Mouse (Mus musculus): ENCODE measurements around the gene Psmf1. TPM values are rescaled to one million over a fixed set of nuclear protein-coding genes. Genes with fewer than 3 reads are reported as not detected.

Gene Psmf1
- polyA plus RNA-seq, 1 experiment from 2014 or later: 61.1 TPM

DNA sequence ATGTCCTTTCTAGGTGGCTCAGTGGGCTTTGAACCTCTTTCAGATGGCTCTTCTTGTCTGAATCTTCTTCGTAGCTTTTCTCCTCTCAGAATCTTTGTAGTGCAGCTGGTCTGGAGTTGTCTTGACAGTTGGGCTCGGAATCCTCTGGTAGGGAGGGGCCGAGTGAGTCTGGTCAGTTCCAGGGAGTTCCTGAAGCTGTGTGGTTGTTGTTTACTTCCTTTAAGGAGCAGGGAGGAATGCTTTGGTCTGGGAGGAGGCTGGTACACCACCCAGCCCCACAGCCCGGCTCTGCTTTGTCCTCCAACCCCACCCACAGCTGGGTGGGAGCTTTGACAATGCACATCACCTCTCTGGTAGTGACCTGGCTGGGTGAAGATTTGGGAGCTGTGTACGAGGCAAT lies 7.3 kb upstream of the Psmf1 start:
- no peak overlapping the region for H3K4me3 ChIP-seq
- WGBS: 73% methylated on average over 5 of the region's 5 CpGs
- H3K36me3 ChIP-seq: no peaks in the 10 kb centered on the region
- H3K4me1 ChIP-seq (replicated peaks): 0 out of 2 replicates have a peak, but pooled peaks cover 9% of the 10 kb centered on the region
- no peak overlapping the region for H3K4me2 ChIP-seq
- H3K9me3 ChIP-seq: no peaks in the 10 kb centered on the region
- H3K9ac ChIP-seq: no peak overlapping the region
- no peaks in the 10 kb centered on the region for H3K27me3 ChIP-seq
- no peak for ATAC-seq (ENCODE audit: low FRiP score, low read depth)
- no peak overlapping the region for H3K27ac ChIP-seq (replicated peaks)

DNA sequence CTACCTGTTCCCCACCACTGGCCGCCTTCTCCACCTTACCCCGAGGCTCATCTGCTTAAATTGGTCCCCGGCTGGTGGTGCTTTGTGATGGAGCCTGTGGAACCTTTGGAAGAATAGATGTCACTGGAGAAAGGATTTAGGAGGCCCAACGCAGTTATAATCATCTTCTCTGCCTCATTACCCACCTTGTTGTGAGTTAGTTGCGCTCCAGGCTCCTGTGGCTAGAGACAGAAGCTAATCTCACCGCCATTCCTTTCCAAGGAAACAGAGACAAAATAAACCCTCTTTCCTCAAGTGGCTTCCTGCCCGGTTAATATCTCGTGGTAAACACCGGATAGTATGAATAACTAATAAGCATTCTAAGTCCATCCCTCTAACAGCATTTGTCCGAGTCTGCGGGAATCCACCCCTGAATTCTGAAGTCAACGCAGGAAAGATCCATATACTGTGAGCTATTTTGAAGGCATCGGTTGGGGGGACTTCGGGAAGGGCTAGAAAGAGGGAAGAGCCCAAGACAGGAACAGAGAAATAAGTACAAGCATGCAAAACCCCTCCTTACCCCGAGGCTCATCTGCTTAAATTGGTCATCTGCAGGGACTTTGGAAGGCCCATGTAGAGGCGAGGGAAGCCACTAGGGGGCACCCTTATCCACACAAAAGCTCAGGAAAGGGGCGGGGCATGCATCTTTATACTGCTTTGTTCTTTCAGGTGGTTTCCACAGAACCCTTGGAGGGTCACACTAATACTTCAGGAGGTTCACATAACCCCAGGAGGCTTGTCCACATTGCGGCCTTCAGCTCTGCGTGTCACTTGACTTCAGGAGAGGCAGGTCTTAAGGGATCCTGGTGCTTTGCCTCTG lies 4.1 kb upstream of the Psmf1 start:
- Histone ChIP-seq H3K4me2 (peak overlapping the region; percentile 28), H3K27ac (replicated peaks) (peak overlapping the region; percentile 71), H3K4me1 (replicated peaks) (0 out of 2 replicates have a peak, but pooled peaks cover 9% of the 10 kb centered on the region), H3K36me3 (no peaks in the 10 kb centered on the region), H3K4me3 (0 out of 2 replicates have a peak overlapping the region, but pooled peaks have one; percentile 2), H3K9ac (no peak overlapping the region; the same call in 1 of the 2 replicates), H3K27me3 (no peaks in the 10 kb centered on the region), H3K9me3 (no peaks in the 10 kb centered on the region)
- peak; percentile 87 for ATAC-seq (ENCODE audit: low FRiP score, low read depth)
- 26% methylated on average over 19 of the region's 19 CpGs for WGBS

GRCm38 (mm10) chr2:151742850-151743679 lies 921 bp downstream of the Psmf1 start:
- peaks cover 29% of the 10 kb centered on the region for H3K4me1 ChIP-seq (replicated peaks)
- no peak overlapping the region for H3K4me2 ChIP-seq
- H3K36me3 ChIP-seq: no peaks in the 10 kb centered on the region
- no peaks in the 10 kb centered on the region for H3K27me3 ChIP-seq
- H3K9me3 ChIP-seq: no peaks in the 10 kb centered on the region
- H3K27ac ChIP-seq (replicated peaks): no peak overlapping the region
- ATAC-seq (ENCODE audit: low FRiP score, low read depth): no peak
- no peak overlapping the region for H3K9ac ChIP-seq
- H3K4me3 ChIP-seq: no peak overlapping the region
- 75% methylated on average over 6 of the region's 6 CpGs for WGBS

DNA sequence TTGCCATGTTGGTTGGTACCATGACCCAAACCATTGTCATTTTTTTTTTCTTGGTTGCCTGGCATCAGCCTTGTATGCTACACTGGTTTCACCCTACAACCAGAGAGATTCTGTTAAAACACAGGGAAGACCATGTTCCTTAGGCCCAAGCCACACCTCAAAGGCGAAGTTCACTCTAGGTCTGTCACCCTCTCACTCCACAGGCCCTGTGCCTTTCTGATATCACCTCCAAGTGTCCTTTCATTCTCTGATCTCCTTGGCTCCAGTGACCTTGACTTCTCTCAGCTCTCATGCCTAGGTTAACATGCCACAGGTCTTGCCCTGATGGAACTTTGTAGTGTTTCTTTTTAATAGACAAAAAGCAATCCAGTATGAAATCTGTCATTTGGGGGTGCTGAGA lies 1.9 kb downstream of the Psmf1 start:
- H3K4me1 ChIP-seq (replicated peaks): peaks cover 25% of the 10 kb centered on the region
- no peak overlapping the region for H3K4me3 ChIP-seq
- H3K27me3 ChIP-seq: no peaks in the 10 kb centered on the region
- no peak overlapping the region for H3K9ac ChIP-seq
- WGBS: 100% methylated on average over 1 of the region's 1 CpGs
- no peak for ATAC-seq (ENCODE audit: low FRiP score, low read depth)
- no peak overlapping the region for H3K27ac ChIP-seq (replicated peaks)
- no peaks in the 10 kb centered on the region for H3K9me3 ChIP-seq
- H3K36me3 ChIP-seq: no peaks in the 10 kb centered on the region
- H3K4me2 ChIP-seq: peak overlapping the region; percentile 70; the same call in 1 of the 2 replicates

- no peaks in the 10 kb centered on the region for H3K27me3 ChIP-seq
- under 1% methylated on average over 61 of the region's 61 CpGs for WGBS
Observed at GRCm38 (mm10) chr2:151740741-151741526, 3.1 kb downstream of the Psmf1 start.

DNA sequence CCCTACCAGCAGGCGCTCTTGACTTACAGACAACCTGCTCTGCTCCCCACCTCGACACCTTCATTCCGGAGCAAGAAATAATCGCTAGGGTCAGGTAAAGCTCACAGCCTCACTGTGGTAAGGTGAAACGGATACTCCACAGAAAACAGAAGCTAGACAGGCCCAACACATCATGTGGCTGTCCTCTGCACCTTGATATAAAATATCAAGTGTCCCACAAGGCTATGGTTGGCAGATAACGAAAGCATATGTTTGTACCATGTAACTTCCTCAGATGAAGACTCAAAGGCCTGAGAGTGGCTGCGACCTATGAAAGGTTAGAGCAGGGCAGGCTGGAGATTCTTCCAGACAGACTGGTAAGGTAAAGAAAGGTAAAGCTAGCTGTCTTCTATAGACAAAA lies 4.5 kb downstream of the Psmf1 start:
- no peak overlapping the region for H3K4me3 ChIP-seq
- no peaks in the 10 kb centered on the region for H3K27me3 ChIP-seq

More at GRCm38 (mm10) chr2:151740741-151741526, 3.1 kb downstream of the Psmf1 start:
- H3K9ac ChIP-seq: peak overlapping the region; percentile 81
- peak; percentile 91 for ATAC-seq (ENCODE audit: low FRiP score, low read depth)
- peak overlapping the region; percentile 84 for H3K4me3 ChIP-seq
- no peaks in the 10 kb centered on the region for H3K36me3 ChIP-seq
- no peaks in the 10 kb centered on the region for H3K9me3 ChIP-seq
- peak overlapping the region; percentile 70 for H3K4me2 ChIP-seq
- H3K4me1 ChIP-seq (replicated peaks): peaks cover 25% of the 10 kb centered on the region
- H3K27ac ChIP-seq (replicated peaks): peak overlapping the region; percentile 80

DNA sequence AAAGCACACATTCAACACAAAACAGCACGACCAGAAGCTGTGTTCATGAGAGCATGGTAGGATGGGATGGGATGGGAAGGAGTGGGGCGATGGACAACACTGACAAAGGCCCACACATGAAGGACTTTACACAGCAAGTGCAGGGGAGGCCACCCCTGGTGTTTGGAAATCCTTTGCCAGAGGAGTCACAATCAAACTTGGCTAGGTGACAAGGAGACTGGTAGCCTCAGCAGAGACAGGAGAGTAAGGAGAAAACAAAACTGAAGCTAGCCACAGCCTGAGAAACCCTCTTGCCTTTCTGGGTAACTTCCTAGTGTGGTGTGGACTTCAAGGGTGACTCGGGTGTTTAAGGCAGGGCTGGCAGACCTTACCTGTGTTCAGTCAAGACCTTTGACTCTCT lies 4.9 kb downstream of the Psmf1 start:
- Histone ChIP-seq H3K4me3 (no peak overlapping the region), H3K4me2 (no peak overlapping the region), H3K9ac (no peak overlapping the region), H3K9me3 (no peaks in the 10 kb centered on the region), H3K27me3 (no peaks in the 10 kb centered on the region), H3K27ac (replicated peaks) (no peak overlapping the region), H3K36me3 (peaks cover 7% of the 10 kb centered on the region), H3K4me1 (replicated peaks) (peaks cover 25% of the 10 kb centered on the region)
- WGBS: 85% methylated on average over 3 of the region's 3 CpGs
- ATAC-seq (ENCODE audit: low FRiP score, low read depth): no peak

More for the DNA sequence above, 4.5 kb downstream of the Psmf1 start:
- no peak overlapping the region for H3K27ac ChIP-seq (replicated peaks)
- no peaks in the 10 kb centered on the region for H3K9me3 ChIP-seq
- peaks cover 25% of the 10 kb centered on the region for H3K4me1 ChIP-seq (replicated peaks)
- 0 out of 2 replicates have a peak, but pooled peaks cover 3% of the 10 kb centered on the region for H3K36me3 ChIP-seq
- peak overlapping the region; percentile 70 for H3K4me2 ChIP-seq
- no peak for ATAC-seq (ENCODE audit: low FRiP score, low read depth)
- WGBS: 93% methylated on average over 7 of the region's 7 CpGs
- no peak overlapping the region for H3K9ac ChIP-seq

GRCm38 (mm10) chr2:151738460-151738859 lies 5.5 kb downstream of the Psmf1 start:
- 88% methylated on average over 4 of the region's 4 CpGs for WGBS
- Histone ChIP-seq H3K4me3 (no peak overlapping the region), H3K4me2 (no peak overlapping the region), H3K27me3 (no peaks in the 10 kb centered on the region), H3K9me3 (no peaks in the 10 kb centered on the region), H3K36me3 (peaks cover 13% of the 10 kb centered on the region), H3K4me1 (replicated peaks) (peaks cover 25% of the 10 kb centered on the region), H3K9ac (no peak overlapping the region), H3K27ac (replicated peaks) (no peak overlapping the region)
- ATAC-seq (ENCODE audit: low FRiP score, low read depth): no peak

GRCm38 (mm10) chr2:151735422-151735821 lies 8.6 kb downstream of the Psmf1 start:
- H3K4me3 ChIP-seq: no peak overlapping the region
- WGBS: 95% methylated on average over 6 of the region's 6 CpGs
- H3K36me3 ChIP-seq: peaks cover 23% of the 10 kb centered on the region
- peaks cover 19% of the 10 kb centered on the region for H3K4me1 ChIP-seq (replicated peaks)
- no peaks in the 10 kb centered on the region for H3K27me3 ChIP-seq
- no peak overlapping the region for H3K27ac ChIP-seq (replicated peaks)
- no peak overlapping the region for H3K4me2 ChIP-seq
- no peak overlapping the region for H3K9ac ChIP-seq
- H3K9me3 ChIP-seq: no peaks in the 10 kb centered on the region
- ATAC-seq (ENCODE audit: low FRiP score, low read depth): no peak

GRCm38 (mm10) chr2:151733151-151733865 lies 10.7 kb downstream of the Psmf1 start:
- H3K4me3 ChIP-seq: no peak overlapping the region
- H3K36me3 ChIP-seq: peaks cover 41% of the 10 kb centered on the region
- ATAC-seq (ENCODE audit: low FRiP score, low read depth): no peak
- no peak overlapping the region for H3K4me2 ChIP-seq
- no peak overlapping the region for H3K27ac ChIP-seq (replicated peaks)
- 87% methylated on average over 8 of the region's 8 CpGs for WGBS
- no peaks in the 10 kb centered on the region for H3K4me1 ChIP-seq (replicated peaks)
- no peak overlapping the region for H3K9ac ChIP-seq
- H3K27me3 ChIP-seq: no peaks in the 10 kb centered on the region
- H3K9me3 ChIP-seq: no peaks in the 10 kb centered on the region

GRCm38 (mm10) chr2:151724094-151724493 lies 19.9 kb downstream of the Psmf1 start:
- Histone ChIP-seq H3K36me3 (peaks cover 70% of the 10 kb centered on the region), H3K4me2 (no peak overlapping the region), H3K27me3 (no peaks in the 10 kb centered on the region), H3K27ac (replicated peaks) (no peak overlapping the region), H3K9me3 (no peaks in the 10 kb centered on the region), H3K4me3 (no peak overlapping the region), H3K4me1 (replicated peaks) (no peaks in the 10 kb centered on the region), H3K9ac (no peak overlapping the region)
- WGBS: 93% methylated on average over 2 of the region's 2 CpGs
- no peak for ATAC-seq (ENCODE audit: low FRiP score, low read depth)
